Mouse (Mus musculus): ENCODE measurements around the gene Apba3. TPM values are rescaled to one million over a fixed set of nuclear protein-coding genes. Genes with fewer than 3 reads are reported as not detected.

Gene Apba3
- polyA plus RNA-seq, 1 experiment from 2014 or later = 46.1 TPM

DNA sequence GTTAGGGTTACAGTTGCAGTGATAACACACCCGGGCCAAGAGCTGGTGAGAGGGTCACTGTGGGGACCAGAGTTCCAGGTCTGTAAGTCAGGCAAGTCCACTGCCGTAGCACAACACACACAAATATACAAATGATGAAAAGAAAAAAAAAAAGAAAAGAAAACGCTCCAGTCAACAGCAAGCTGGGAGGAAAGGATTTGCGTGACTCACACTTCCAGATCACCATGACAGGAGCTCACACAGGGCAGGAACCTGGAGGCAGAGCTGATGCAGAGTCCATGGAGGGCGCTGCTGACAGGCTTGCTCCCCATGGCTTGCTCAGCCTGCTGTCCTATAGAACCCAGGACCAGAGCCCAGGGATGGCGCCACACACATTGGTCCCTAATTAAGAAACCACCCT is 32.6 kb upstream of the Apba3 start:
- Histone ChIP-seq H3K4me3 (no peak overlapping the region), H3K4me2 (no peak overlapping the region), H3K9me3 (replicated peaks) (no peaks in the 10 kb centered on the region), H3K9ac (no peak overlapping the region), H3K27ac (ENCODE audit: poor library complexity, severe bottlenecking) (no peak overlapping the region), H3K36me3 (no peaks in the 10 kb centered on the region), H3K27me3 (replicated peaks) (peaks cover 53% of the 10 kb centered on the region), H3K4me1 (replicated peaks) (peaks cover 22% of the 10 kb centered on the region)
- ATAC-seq (ENCODE audit: insufficient number of reproducible peaks, low FRiP score) = no peak
- 66% methylated on average over 6 of the region's 6 CpGs for WGBS

DNA sequence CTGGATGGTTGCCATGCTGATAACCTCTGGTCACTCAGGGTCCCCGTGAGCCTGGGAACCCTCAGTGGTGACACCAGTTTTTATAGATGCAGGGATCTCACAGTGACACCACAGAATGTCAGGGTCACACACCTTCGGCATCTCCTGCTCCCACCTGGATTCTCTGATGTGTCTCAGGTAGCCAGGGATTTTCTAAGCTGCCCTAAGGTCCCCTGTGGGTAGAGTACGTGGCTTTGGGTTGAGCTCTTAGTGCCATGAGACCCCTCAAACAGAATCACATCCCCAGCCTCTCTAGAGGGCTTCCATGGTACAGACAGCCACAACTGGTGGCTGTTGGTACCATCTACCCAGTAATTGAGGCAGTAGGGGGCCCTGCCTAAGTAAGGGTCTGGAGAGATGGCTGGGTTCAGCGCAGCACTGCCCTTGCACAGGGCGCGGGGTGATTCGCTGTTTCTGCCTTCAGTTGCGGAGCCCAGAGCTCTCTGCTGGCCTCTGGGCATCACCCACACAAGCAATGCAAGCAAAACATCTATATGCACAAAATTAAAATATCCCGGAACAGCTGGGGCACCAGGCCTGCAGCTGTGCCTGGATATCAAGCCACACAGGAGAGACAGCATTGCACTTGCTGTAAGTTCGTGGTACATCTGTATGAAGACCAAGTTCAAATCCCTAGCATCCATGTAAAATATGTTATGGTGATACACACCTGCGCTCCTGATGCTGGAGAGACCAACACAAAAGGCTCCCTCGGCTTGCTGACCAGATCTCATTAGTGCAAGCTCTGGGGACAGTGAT is 30.1 kb upstream of the Apba3 start:
- no peak for ATAC-seq (ENCODE audit: insufficient number of reproducible peaks, low FRiP score)
- H3K4me1 ChIP-seq (replicated peaks) = peaks cover 14% of the 10 kb centered on the region
- no peak overlapping the region for H3K9ac ChIP-seq
- no peak overlapping the region for H3K4me2 ChIP-seq
- peaks cover 55% of the 10 kb centered on the region for H3K27me3 ChIP-seq (replicated peaks)
- H3K27ac ChIP-seq (ENCODE audit: poor library complexity, severe bottlenecking) = no peak overlapping the region
- 77% methylated on average over 12 of the region's 12 CpGs for WGBS
- H3K36me3 ChIP-seq = no peaks in the 10 kb centered on the region
- no peak overlapping the region for H3K4me3 ChIP-seq
- H3K9me3 ChIP-seq (replicated peaks) = no peaks in the 10 kb centered on the region

DNA sequence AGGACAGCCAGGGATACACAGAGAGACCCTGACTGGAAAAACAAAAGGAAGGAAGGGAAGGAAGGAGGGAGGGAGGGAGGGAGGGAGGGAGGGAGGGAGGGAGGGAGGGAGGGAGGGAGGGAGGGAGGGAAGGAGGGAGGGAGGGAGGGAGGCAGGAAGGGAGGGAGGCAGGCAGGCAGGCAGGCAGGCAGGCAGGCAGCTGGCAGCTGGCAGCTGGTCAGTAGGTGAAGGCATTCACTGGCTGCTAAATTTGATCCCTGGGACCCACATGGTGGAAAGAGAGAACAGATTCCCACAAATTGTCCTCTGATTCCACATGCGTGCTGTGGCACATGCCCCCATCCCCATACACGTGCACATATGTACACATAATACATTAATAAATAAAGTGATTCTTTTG is 28.1 kb upstream of the Apba3 start:
- no peak for ATAC-seq (ENCODE audit: insufficient number of reproducible peaks, low FRiP score)
- Histone ChIP-seq H3K27me3 (replicated peaks) (peaks cover 74% of the 10 kb centered on the region), H3K9me3 (replicated peaks) (no peaks in the 10 kb centered on the region), H3K36me3 (no peaks in the 10 kb centered on the region), H3K4me3 (no peak overlapping the region), H3K4me1 (replicated peaks) (peaks cover 12% of the 10 kb centered on the region), H3K9ac (no peak overlapping the region), H3K27ac (ENCODE audit: poor library complexity, severe bottlenecking) (no peak overlapping the region), H3K4me2 (no peak overlapping the region)
- WGBS = 88% methylated on average over 2 of the region's 2 CpGs

DNA sequence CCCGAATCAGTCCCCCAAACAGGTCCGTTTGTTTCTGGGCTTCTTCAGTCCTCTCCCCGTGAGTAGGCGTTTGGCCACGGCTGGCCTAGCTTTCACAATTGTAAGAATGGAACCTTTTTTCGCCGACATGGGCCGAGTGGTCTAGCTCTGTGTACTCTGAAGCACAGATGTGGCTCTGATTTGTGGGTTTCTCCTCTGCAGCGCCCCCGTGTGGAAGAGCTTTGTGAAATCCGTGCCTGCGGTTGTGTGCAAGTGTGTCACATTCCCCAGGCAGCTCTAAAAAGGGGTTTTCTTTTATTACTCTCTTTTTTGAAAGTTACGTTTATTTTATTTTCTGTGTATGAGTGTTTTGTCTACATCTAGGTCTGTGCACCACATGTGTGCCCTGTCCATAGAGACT is 25.9 kb upstream of the Apba3 start:
- Histone ChIP-seq H3K27me3 (replicated peaks) (peaks cover 88% of the 10 kb centered on the region), H3K4me2 (no peak overlapping the region), H3K27ac (ENCODE audit: poor library complexity, severe bottlenecking) (no peak overlapping the region), H3K36me3 (no peaks in the 10 kb centered on the region), H3K9me3 (replicated peaks) (no peaks in the 10 kb centered on the region), H3K9ac (no peak overlapping the region), H3K4me3 (no peak overlapping the region), H3K4me1 (replicated peaks) (peaks cover 17% of the 10 kb centered on the region; the same call in 1 of the 2 replicates)
- ATAC-seq (ENCODE audit: insufficient number of reproducible peaks, low FRiP score) = no peak
- 23% methylated on average over 13 of the region's 13 CpGs for WGBS

DNA sequence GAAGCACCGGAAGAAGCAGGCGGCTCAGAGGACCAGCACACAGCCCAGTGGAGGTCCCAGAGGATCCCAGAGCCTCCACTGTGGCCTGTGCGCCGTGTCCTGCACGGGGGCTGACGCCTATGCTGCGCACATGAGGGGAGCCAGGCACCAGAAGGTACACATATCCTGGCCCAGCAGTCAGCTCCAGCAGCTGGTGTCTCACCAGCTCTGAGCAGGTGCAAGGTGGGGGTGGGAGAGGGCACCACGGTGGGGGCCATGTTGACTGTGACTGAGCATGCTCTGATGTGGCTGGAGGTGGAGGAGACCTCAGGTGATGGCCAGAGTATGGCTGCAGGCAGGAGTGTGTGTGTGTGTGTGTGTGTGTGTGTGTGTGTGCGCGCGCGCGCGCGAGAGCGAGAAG is 24.7 kb upstream of the Apba3 start:
- WGBS = 89% methylated on average over 16 of the region's 16 CpGs
- Histone ChIP-seq H3K27ac (ENCODE audit: poor library complexity, severe bottlenecking) (no peak overlapping the region), H3K9me3 (replicated peaks) (no peaks in the 10 kb centered on the region), H3K36me3 (no peaks in the 10 kb centered on the region), H3K4me2 (no peak overlapping the region), H3K4me1 (replicated peaks) (peaks cover 17% of the 10 kb centered on the region; the same call in 1 of the 2 replicates), H3K9ac (no peak overlapping the region), H3K27me3 (replicated peaks) (peaks cover 83% of the 10 kb centered on the region), H3K4me3 (no peak overlapping the region)
- no peak for ATAC-seq (ENCODE audit: insufficient number of reproducible peaks, low FRiP score)

DNA sequence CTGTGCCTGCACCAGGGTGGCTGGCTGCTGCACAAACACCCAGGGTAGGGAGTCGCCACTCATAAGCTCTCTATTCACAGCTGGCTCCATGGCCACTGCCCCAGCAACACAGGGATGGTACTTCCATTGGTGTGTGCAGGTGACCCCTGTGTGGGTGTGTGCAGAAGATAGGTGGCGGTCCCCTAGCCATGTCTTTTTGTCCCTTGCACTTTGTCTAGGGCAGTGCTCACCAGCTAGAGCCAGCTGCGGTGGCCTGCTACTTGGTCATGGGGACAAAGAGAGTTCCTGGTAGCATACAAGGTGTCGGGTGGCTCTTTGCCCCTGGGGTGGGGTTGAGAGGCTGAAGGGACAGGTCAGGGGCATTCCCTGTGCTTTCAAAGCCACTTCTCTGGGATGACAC is 22.6 kb upstream of the Apba3 start:
- no peaks in the 10 kb centered on the region for H3K36me3 ChIP-seq
- peaks cover 69% of the 10 kb centered on the region for H3K27me3 ChIP-seq (replicated peaks)
- no peak overlapping the region for H3K4me2 ChIP-seq
- H3K9me3 ChIP-seq (replicated peaks) = no peaks in the 10 kb centered on the region
- no peak for ATAC-seq (ENCODE audit: insufficient number of reproducible peaks, low FRiP score)
- no peak overlapping the region for H3K4me3 ChIP-seq
- H3K27ac ChIP-seq (ENCODE audit: poor library complexity, severe bottlenecking) = no peak overlapping the region
- no peak overlapping the region for H3K9ac ChIP-seq
- H3K4me1 ChIP-seq (replicated peaks) = peaks cover 17% of the 10 kb centered on the region; the same call in 1 of the 2 replicates
- 70% methylated on average over 4 of the region's 4 CpGs for WGBS

DNA sequence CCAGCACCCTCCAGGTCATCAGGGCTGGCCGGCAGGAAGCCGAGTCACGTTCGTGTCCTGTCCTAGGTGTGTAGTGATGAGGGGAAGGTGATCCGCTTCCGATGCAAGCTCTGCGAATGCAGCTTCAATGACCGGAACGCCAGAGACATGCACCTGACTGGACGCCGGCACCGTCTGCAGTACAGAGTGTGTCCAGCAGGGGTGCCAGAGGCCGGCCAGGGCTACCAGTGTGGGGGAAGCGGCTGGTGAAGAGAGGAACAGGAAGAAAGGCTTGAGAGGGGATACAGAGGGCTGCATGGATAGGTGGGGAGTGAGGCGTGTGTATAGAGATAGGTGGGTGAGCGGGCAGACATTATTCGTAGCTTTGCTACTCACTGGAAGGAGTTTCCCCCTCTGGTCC is 22.2 kb upstream of the Apba3 start:
- Histone ChIP-seq H3K27ac (ENCODE audit: poor library complexity, severe bottlenecking) (no peak overlapping the region), H3K27me3 (replicated peaks) (peaks cover 65% of the 10 kb centered on the region), H3K9ac (no peak overlapping the region), H3K4me3 (no peak overlapping the region), H3K9me3 (replicated peaks) (no peaks in the 10 kb centered on the region), H3K4me2 (no peak overlapping the region; the same call in 1 of the 2 replicates), H3K36me3 (no peaks in the 10 kb centered on the region), H3K4me1 (replicated peaks) (peaks cover 13% of the 10 kb centered on the region; the same call in 1 of the 2 replicates)
- ATAC-seq (ENCODE audit: insufficient number of reproducible peaks, low FRiP score) = peak; percentile 19; the same call in 1 of the 2 replicates
- 9% methylated on average over 17 of the region's 17 CpGs for WGBS

DNA sequence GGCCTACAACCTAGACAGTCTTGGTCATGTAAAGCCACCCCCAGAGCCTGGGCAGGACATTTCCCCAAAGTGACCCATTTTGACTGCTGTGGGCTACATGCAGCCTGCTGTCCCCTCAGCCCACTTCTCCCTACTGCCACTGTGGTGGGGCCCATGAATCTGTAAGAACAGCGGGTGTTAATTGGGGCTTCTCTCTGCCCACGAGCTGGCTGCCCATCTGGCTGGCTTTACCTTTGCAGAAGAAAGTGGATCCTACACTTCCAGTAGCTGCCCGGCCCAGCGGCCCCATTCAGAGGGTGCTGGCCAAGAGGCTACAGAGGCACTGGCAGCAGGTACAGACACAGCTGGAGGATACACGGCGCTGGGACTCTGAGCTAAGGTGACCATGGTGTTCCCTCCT is 21.6 kb upstream of the Apba3 start:
- H3K9me3 ChIP-seq (replicated peaks) = no peaks in the 10 kb centered on the region
- H3K9ac ChIP-seq = no peak overlapping the region
- no peak overlapping the region for H3K27ac ChIP-seq (ENCODE audit: poor library complexity, severe bottlenecking)
- H3K36me3 ChIP-seq = no peaks in the 10 kb centered on the region
- no peak overlapping the region for H3K4me2 ChIP-seq
- H3K4me3 ChIP-seq = no peak overlapping the region
- 80% methylated on average over 6 of the region's 6 CpGs for WGBS
- H3K27me3 ChIP-seq (replicated peaks) = peaks cover 64% of the 10 kb centered on the region
- 0 out of 2 replicates have a peak, but pooled peaks cover 9% of the 10 kb centered on the region for H3K4me1 ChIP-seq (replicated peaks)
- no peak for ATAC-seq (ENCODE audit: insufficient number of reproducible peaks, low FRiP score)

DNA sequence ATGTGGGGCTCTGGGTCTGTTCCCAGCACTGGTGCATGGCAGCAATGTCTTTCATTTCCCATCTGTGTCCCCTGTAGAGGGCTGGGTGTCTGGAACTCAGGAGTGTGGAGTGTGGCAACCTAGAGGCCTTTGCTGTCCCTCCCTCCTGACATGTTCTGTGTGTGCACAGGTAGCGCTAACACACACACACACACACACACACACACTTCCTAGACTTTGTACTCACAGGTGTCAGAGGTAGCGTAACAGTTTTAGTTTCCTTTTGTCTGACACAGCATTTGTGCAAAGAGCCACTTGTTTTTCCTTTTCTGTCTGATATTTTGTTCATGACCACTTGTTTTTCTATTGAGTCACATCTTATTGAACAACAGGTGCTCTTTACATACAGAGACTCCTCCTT is 19.0 kb upstream of the Apba3 start:
- Histone ChIP-seq H3K9ac (no peak overlapping the region), H3K4me2 (no peak overlapping the region), H3K36me3 (no peaks in the 10 kb centered on the region), H3K27me3 (replicated peaks) (peaks cover 61% of the 10 kb centered on the region), H3K4me3 (no peak overlapping the region), H3K27ac (ENCODE audit: poor library complexity, severe bottlenecking) (no peak overlapping the region), H3K9me3 (replicated peaks) (no peaks in the 10 kb centered on the region), H3K4me1 (replicated peaks) (peaks cover 8% of the 10 kb centered on the region)
- WGBS = 81% methylated on average over 2 of the region's 2 CpGs
- no peak for ATAC-seq (ENCODE audit: insufficient number of reproducible peaks, low FRiP score)

DNA sequence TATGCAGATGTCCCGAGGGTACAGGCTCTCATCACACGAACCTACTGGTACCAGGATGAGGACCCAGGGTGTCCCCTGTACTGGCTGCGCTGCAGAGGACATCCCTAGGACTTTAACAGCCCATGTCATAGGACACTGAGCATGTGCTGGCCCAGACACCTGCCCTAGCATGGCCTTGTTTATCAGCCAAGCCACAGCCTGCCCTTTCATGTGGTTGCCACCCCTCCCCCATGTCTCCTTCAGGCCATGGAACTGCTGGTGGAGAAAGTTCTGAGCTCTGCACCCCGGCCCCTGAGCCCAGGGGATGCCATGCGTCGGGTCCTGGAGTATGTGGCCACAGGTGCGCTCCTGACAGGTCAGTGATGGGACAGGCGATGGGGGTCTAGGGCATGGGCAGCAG is 17.3 kb upstream of the Apba3 start:
- H3K9me3 ChIP-seq (replicated peaks) = no peaks in the 10 kb centered on the region
- no peak overlapping the region for H3K9ac ChIP-seq
- H3K36me3 ChIP-seq = no peaks in the 10 kb centered on the region
- H3K4me1 ChIP-seq (replicated peaks) = peaks cover 11% of the 10 kb centered on the region
- 74% methylated on average over 8 of the region's 8 CpGs for WGBS
- no peak overlapping the region for H3K4me3 ChIP-seq
- H3K4me2 ChIP-seq = no peak overlapping the region
- no peak overlapping the region for H3K27ac ChIP-seq (ENCODE audit: poor library complexity, severe bottlenecking)
- no peak for ATAC-seq (ENCODE audit: insufficient number of reproducible peaks, low FRiP score)
- peaks cover 62% of the 10 kb centered on the region for H3K27me3 ChIP-seq (replicated peaks)

DNA sequence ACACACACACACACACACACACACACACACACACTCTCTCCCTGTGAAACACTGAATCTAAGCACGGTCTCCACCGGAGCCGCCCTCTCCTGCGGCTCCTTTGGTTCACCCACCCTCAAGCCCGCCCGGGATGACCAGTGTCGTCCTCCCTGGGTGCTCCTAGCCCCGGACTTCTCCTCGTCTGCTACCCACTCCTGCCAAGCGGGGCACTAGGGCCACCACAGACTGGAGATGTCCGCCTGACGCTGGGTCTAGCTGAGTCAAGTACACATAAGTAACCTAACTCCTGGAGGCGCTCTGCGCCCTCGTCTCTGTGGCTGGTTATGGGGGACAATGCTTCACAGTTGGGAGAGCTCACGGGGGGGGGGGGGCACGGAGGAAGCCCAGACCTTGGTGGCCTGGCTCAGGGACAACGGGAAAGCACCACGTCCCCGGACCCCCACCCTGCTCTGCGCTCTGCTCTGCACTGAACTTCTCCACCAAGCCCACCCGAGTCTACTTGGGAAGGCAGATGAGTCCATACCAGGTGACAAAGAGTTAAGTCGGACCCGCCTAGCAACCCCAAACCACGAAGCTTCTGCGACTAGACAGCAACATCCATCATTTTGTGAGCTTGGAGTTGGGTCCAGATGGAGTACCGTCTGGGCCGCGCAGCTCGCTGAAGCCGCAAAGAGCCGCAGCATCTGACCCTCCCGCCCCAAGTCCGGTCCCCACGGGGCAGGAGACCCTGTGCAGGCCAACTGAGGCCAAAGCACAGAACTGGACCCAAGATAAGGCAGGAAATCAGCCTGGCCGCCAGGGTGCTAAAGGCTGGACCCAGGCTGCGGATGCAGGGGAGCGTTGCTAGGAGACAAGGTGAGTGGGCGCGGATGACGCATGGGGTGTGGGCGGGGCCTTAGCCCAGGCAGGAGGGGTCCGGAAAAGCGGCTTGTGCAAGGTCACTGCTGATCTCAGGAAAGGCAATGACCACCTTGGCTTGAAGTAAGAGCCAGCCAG is 14.0 kb upstream of the Apba3 start, which contains the start of gene Matk:
Gene Matk (plus strand): TSS at position 512 of the 996 bp plus-strand sequence.
- WGBS = 14% methylated on average over 44 of the region's 44 CpGs
- peak within 1 kb of the TSS; percentile 11; the same call in 1 of the 2 replicates for H3K4me3 ChIP-seq
- ATAC-seq (ENCODE audit: insufficient number of reproducible peaks, low FRiP score) = peak; percentile 18; the same call in 1 of the 2 replicates

More for the DNA sequence above, 14.0 kb upstream of the Apba3 start, which contains the start of gene Matk:
- Histone ChIP-seq H3K27me3 (replicated peaks) (peaks cover 72% of the 10 kb centered on the region), H3K36me3 (no peaks in the 10 kb centered on the region), H3K4me2 (peak within 1 kb of the TSS; percentile 25; the same call in 1 of the 2 replicates), H3K4me1 (replicated peaks) (peaks cover 12% of the 10 kb centered on the region), H3K9ac (no peak within 1 kb of the TSS), H3K9me3 (replicated peaks) (no peaks in the 10 kb centered on the region), H3K27ac (ENCODE audit: poor library complexity, severe bottlenecking) (no peak within 1 kb of the TSS)
